Mouse (Mus musculus) limb, embryonic 11.5 days (tissue): ENCODE measurements around the gene Adamtsl4. TPM values are rescaled to one million over a fixed set of nuclear protein-coding genes. Genes with fewer than 3 reads are reported as not detected.
A peak's percentile ranks its signal among the peaks of the same experiment; 100 is the strongest.

Experiments
- ATAC-seq: fragments of 200-750 bp; cut with Nextera tagmentation; 2 replicates; pipeline ENCODE4 v1.8.0; 2017; ENCODE audit warnings: low read depth; ENCODE audit not compliant: insufficient number of reproducible peaks, low FRiP score, low TSS enrichment
- DNase-seq: peaks from one replicate; pipeline ENCODE4 v3.0.0-alpha.2; 2015; ENCODE audit warnings: low spot score
- H3K27ac ChIP-seq: fragments of 300-500 bp; sonication (generic); replicated peaks from 2 replicates; pipeline ENCODE4 v1.5.1; 2014; ENCODE audit warnings: low read depth, mild to moderate bottlenecking, low read length
- H3K27me3 ChIP-seq: fragments of 300-500 bp; sonication (generic); 2 replicates; pipeline ENCODE4 v1.6.1; 2014; ENCODE audit warnings: mild to moderate bottlenecking, low read length, mixed read lengths; ENCODE audit not compliant: control insufficient read depth, insufficient read depth
- H3K36me3 ChIP-seq: fragments of 300-500 bp; sonication (generic); 2 replicates; pipeline ENCODE4 v1.6.1; 2014; ENCODE audit warnings: mild to moderate bottlenecking, low read length, moderate library complexity, mixed read lengths; ENCODE audit not compliant: control insufficient read depth, insufficient read depth
- H3K4me1 ChIP-seq: fragments of 300-500 bp; sonication (generic); 2 replicates; pipeline ENCODE4 v1.6.1; 2014; ENCODE audit warnings: low read length, mixed read lengths; ENCODE audit not compliant: control insufficient read depth, insufficient read depth
- H3K4me2 ChIP-seq: fragments of 300-500 bp; sonication (generic); 2 replicates; pipeline ENCODE4 v1.6.1; 2014; ENCODE audit warnings: low read depth, mild to moderate bottlenecking, moderate library complexity; ENCODE audit not compliant: severe bottlenecking
- H3K4me3 ChIP-seq: fragments of 300-500 bp; sonication (generic); 2 replicates; pipeline ENCODE4 v1.5.1; 2014; ENCODE audit warnings: low read depth, low read length
- H3K9ac ChIP-seq: fragments of 300-500 bp; sonication (generic); 2 replicates; pipeline ENCODE4 v1.6.1; 2014; ENCODE audit warnings: mild to moderate bottlenecking, low read length
- H3K9me3 ChIP-seq: fragments of 300-500 bp; sonication (generic); 2 replicates; pipeline ENCODE4 v1.6.1; 2016; ENCODE audit warnings: low read length; ENCODE audit not compliant: control insufficient read depth
- WGBS: fragments of 180-500 bp; shearing (Covaris S2); extraction: QIAGEN DNeasy Blood & Tissue Kit; methylation state at CpG from one replicate; pipeline ENCODE4 v1.1.7; 2014; 5-methylcytosine and 5-hydroxymethylcytosine counted together
- polyA plus RNA-seq: library from polyadenylated mRNA; unstranded; fragments of >200 nt; fragmentation: Nextera tagmentation; extraction: Ambion mirVana; gene quantifications from 2 replicates; pipeline ENCODE4 v1.2.1, GENCODE M21; 2014

The Adamtsl4 gene
- 0.29 and 0.71 TPM in 2 replicates for polyA plus RNA-seq

DNA sequence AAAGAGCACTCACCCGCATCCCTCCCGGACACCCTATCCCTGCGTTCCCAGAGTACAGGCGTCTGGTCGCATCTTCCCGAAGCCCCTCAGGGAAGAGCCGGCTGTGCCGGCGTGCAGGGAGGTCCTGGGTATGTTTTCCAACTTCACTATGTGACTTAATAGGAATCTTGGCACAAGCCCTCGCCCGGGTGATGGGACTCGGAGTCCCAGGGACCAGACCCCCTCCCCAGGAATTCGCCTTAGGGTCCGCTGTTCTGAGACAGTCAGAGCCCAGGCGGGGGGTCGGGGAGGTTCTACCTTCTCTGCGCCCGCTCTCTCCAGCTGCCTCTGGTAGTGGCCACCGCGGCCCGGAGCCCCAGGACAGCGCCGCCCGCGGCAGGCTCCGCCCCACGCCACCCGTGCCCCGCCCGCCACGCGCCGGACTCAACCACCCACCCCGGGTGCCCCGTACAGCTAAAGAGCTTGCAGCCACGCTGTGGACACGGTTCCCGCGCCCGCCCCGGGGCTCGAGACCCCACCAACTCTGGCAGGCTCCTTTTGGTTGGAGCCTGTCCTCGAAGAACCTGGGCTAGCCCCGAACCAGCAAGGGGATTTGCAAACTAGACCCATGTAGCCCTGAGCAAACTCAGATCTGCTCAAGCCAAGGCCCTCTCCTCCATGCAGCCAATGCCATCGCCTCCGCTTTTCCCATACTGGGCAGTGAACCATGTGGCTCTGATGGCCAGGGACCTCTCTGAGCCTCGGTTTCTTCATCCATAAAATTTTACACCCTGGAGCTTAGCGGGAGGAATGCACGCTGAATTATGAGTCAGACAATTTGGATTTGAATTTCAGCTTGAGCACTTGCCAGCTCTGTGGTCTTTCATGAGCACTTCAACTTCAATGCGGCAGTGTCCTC is at the start of gene Adamtsl4:
TSS of gene Adamtsl4 (minus strand) at position 394 of the 898 bp plus-strand sequence.
- Histone ChIP-seq H3K27ac (no peak within 1 kb of the TSS), H3K4me1 (peaks cover 18% of the 10 kb centered on the region), H3K9me3 (no peaks in the 10 kb centered on the region), H3K36me3 (no peaks in the 10 kb centered on the region), H3K4me2 (peak within 1 kb of the TSS; percentile 88), H3K27me3 (no peaks in the 10 kb centered on the region), H3K9ac (peak within 1 kb of the TSS; percentile 58; the same call in 1 of the 2 replicates), H3K4me3 (peak within 1 kb of the TSS; percentile 34)
- ATAC-seq = peak; percentile 67
- 4% methylated on average over 49 of the region's 50 CpGs for WGBS
- peak; percentile 75 for DNase-seq

DNA sequence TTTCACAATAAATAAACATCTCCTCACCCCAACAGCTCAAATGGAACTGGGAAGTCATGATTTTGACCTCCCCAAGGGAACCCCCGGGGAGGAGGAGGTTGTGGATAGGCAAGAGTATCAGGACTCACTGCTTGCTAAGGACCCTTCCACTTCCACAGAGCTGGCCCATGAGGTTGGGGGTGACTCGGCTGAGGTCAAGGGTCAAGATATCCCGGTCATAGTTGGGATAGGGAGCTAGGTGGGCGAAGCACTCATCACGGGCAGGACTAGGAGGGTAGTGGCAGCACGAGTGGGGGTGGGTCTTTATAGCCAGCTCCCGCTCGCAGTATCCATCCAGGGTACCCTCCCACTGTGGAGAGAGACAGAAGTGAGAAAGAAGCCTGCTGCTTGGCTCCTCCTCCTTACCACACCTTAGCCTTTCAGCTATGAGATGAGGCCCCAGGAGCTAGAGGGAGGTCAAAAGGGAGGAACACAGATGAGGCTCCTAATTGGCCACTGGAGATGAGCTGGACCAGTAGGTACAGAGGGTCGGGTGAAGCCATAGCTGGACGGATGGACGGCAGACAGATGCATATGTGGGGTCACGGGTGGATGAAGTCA is 47.5 kb upstream of the Adamtsl4 start:
- Histone ChIP-seq H3K9me3 (no peaks in the 10 kb centered on the region), H3K9ac (no peak overlapping the region), H3K36me3 (peaks cover 13% of the 10 kb centered on the region; the same call in 1 of the 2 replicates), H3K4me3 (no peak overlapping the region), H3K27ac (no peak overlapping the region), H3K4me1 (no peaks in the 10 kb centered on the region), H3K27me3 (no peaks in the 10 kb centered on the region), H3K4me2 (no peak overlapping the region)
- ATAC-seq = no peak
- DNase-seq = no peak
- 80% methylated on average over 12 of the region's 12 CpGs for WGBS

DNA sequence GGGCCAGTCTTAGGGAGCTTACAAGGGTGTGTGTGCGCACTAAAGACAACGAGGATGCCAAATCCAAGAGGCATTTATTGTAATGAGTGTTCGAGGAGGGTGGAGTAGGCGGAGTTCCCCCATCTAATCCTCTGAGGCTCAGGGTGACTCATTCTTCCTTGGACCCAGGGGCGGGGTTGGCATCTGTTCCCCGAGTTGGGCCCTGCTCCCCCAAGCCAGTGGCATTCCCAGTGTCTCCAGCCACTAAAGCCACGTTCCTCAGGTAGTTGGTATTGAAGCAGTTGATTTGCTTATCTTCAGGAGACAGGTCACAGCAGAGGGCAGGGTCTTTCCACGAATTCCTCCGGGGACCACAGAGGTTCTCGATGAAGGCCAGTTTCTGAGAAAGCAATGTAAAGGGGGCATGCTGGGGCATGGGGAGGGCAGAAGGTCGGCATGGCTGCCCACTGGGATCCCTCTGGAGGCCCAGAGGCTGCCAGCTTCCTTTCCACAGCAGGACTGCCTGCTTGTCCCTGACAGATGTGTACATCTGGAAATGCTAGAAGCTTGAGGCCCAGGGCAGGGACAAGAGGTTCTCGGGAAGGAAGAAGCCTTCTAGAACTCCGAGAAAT is 46.5 kb upstream of the Adamtsl4 start:
- no peak for ATAC-seq
- H3K36me3 ChIP-seq = peaks cover 12% of the 10 kb centered on the region; the same call in 1 of the 2 replicates

DNA sequence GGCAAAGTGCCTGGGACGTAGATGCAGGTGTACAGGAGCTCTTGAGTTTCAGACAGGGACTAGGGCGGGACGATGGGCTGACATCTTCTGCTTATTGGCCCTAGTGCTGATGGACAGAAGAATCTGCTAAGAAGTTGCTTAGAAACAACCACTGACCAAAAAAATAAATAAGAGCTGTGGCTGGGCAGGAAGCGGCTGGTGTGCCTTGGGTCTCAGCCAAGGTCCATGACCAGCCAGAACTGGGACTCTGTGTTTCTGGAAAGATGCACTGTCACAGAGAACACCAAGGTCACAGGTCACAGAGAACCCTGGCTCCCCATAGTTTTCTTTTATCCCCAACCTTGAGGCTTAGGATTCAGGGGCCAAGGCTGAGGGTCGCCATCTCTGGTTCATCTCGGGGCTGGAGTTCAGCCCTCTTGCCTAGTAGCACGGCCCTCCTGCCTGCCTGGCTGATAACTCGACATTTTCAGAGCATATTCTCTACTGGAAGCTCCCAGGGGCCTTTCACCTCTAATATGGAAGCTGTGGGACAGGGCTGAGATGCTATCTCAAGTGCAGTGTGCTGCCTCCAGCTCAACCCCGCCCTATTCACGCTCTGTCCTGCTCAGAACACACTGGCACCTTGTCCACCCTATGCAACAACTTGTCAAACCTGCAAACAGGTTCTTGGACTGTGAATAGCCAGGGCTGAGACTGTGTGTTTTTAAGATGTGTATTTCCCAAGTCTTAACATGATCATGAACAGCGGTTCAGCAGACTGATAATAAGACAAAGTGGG is 45.2 kb upstream of the Adamtsl4 start:
- WGBS = 87% methylated on average over 11 of the region's 11 CpGs
- no peak overlapping the region for H3K27ac ChIP-seq

More for the DNA sequence above, 46.5 kb upstream of the Adamtsl4 start:
- WGBS = 84% methylated on average over 13 of the region's 13 CpGs
- Histone ChIP-seq H3K9ac (no peak overlapping the region), H3K27me3 (no peaks in the 10 kb centered on the region), H3K4me2 (no peak overlapping the region), H3K4me1 (no peaks in the 10 kb centered on the region), H3K27ac (no peak overlapping the region), H3K9me3 (no peaks in the 10 kb centered on the region), H3K4me3 (no peak overlapping the region)
- no peak for DNase-seq

DNA sequence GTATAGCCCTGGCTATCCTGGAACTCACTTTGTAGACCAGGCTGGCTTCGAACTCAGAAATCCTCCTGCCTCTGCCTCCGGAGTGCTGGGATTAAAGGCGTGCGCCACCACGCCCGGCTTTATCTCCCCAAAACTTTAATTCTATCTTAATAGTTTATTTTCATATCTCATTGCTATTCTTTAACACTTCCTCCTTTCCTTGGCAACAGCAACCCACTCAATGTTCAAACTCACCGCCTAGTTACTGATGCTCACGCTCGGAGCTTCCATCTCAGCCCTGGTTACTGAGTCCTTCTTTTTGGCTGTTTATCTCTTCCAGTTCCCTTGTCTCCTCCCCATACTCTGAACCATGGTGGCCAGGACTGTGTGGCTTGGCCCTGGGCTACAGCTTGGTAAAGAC is 44.6 kb upstream of the Adamtsl4 start:
- 98% methylated on average over 9 of the region's 9 CpGs for WGBS
- H3K9ac ChIP-seq = no peak overlapping the region
- ATAC-seq (no peak), DNase-seq (no peak)
- no peaks in the 10 kb centered on the region for H3K4me1 ChIP-seq
- H3K9me3 ChIP-seq = no peaks in the 10 kb centered on the region
- H3K27me3 ChIP-seq = no peaks in the 10 kb centered on the region
- no peak overlapping the region for H3K4me2 ChIP-seq
- peaks cover 7% of the 10 kb centered on the region; the same call in 1 of the 2 replicates for H3K36me3 ChIP-seq
- H3K27ac ChIP-seq = no peak overlapping the region
- H3K4me3 ChIP-seq = no peak overlapping the region

More for the DNA sequence above, 45.2 kb upstream of the Adamtsl4 start:
- peaks cover 8% of the 10 kb centered on the region; the same call in 1 of the 2 replicates for H3K36me3 ChIP-seq
- H3K9me3 ChIP-seq = no peaks in the 10 kb centered on the region
- no peak overlapping the region for H3K4me3 ChIP-seq
- H3K4me2 ChIP-seq = no peak overlapping the region
- no peaks in the 10 kb centered on the region for H3K27me3 ChIP-seq
- DNase-seq (no peak), ATAC-seq (no peak)
- no peaks in the 10 kb centered on the region for H3K4me1 ChIP-seq
- H3K9ac ChIP-seq = no peak overlapping the region

DNA sequence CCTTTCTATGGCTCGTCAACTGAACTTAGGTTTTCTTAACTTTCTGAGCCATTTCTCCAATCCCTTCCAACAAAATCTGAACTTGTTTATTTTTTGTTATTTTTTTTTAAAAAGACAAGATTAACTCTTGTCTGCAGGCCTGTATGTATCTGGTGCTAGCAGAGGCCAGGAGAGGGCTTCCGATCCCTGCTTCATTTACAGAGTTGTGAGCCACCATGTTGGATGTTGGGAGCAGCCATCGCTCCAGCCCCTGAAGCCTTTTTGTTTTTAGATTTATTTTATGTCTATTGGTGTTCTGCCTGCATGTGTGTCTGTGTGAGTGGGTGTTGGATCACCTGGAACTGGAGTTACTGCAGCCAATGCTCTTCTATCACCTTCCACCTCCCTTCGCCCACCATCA is 44.1 kb upstream of the Adamtsl4 start:
- H3K27me3 ChIP-seq = no peaks in the 10 kb centered on the region
- H3K36me3 ChIP-seq = peaks cover 7% of the 10 kb centered on the region; the same call in 1 of the 2 replicates
- ATAC-seq (no peak), DNase-seq (no peak)
- H3K9me3 ChIP-seq = no peaks in the 10 kb centered on the region
- H3K9ac ChIP-seq = no peak overlapping the region
- H3K4me1 ChIP-seq = no peaks in the 10 kb centered on the region
- no peak overlapping the region for H3K27ac ChIP-seq
- 86% methylated on average over 4 of the region's 4 CpGs for WGBS
- H3K4me3 ChIP-seq = no peak overlapping the region
- H3K4me2 ChIP-seq = no peak overlapping the region

DNA sequence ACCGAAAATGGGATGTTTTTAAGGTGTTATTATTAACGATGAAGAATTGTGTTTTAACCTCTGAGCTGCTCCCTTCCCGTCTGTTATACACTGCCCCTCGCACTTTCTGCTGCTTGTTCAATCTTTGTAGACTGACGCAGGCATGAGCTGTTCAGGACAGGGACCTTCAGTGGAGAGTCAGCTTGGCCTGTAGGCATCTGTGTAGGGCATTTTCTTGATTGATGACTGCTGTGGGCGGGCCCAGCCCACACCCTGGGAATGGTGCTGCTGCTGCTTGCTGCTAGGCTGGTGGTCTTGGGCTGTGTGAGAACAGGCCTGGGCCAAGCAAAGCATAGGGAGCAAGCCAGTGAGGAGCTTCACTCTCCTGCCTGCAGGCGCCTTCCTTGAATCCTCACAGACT is 42.7 kb upstream of the Adamtsl4 start:
- H3K27ac ChIP-seq = no peak overlapping the region
- 70% methylated on average over 7 of the region's 7 CpGs for WGBS
- no peaks in the 10 kb centered on the region for H3K4me1 ChIP-seq

DNA sequence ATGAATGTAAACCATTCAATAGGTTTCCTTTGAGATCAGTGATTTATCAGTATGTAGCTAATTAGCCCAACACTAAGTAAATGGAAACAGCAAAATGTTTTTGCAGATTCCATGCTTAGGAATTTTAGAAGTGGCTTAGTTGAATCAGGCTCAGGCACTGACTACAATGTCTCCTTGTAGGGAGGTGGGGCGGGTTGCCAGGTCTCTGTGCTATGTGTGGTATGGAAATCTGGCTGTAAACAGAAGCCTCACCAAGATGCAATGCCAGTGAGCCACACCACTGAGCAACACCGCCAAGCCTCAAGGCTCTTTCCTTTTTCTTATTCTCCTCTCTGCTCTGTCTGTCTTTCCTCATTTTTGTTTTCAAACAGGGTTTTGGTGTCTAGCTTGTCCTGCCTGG is 41.2 kb upstream of the Adamtsl4 start:
- no peaks in the 10 kb centered on the region for H3K9me3 ChIP-seq
- no peaks in the 10 kb centered on the region for H3K36me3 ChIP-seq
- DNase-seq (no peak), ATAC-seq (no peak)
- H3K4me2 ChIP-seq = no peak overlapping the region
- H3K4me3 ChIP-seq = no peak overlapping the region
- 76% methylated on average over 2 of the region's 2 CpGs for WGBS
- no peaks in the 10 kb centered on the region for H3K4me1 ChIP-seq
- no peak overlapping the region for H3K27ac ChIP-seq
- no peaks in the 10 kb centered on the region for H3K27me3 ChIP-seq
- H3K9ac ChIP-seq = no peak overlapping the region

More for the DNA sequence above, 42.7 kb upstream of the Adamtsl4 start:
- no peak overlapping the region for H3K4me2 ChIP-seq
- DNase-seq = no peak
- H3K9ac ChIP-seq = no peak overlapping the region
- H3K27me3 ChIP-seq = no peaks in the 10 kb centered on the region
- peaks cover 2% of the 10 kb centered on the region; the same call in 1 of the 2 replicates for H3K36me3 ChIP-seq
- no peaks in the 10 kb centered on the region for H3K9me3 ChIP-seq
- ATAC-seq = no peak
- no peak overlapping the region for H3K4me3 ChIP-seq
